Mouse (Mus musculus) E14TG2a.4 (cell line): ENCODE results near the gene Acad8.

Experiments
- CTCF ChIP-seq: conservative IDR thresholded peaks from 2 replicates; pipeline ENCODE4 v1.5.1; 2014; ENCODE audit warnings: low read length
- NANOG ChIP-seq: IDR thresholded peaks from 2 replicates; pipeline ENCODE4 v1.6.1; 2014; ENCODE audit warnings: borderline replicate concordance, low read length, mixed read lengths
- POU5F1 ChIP-seq: IDR thresholded peaks from 2 replicates; pipeline ENCODE4 v1.6.1; 2014; ENCODE audit warnings: low read length, borderline replicate concordance

DNA sequence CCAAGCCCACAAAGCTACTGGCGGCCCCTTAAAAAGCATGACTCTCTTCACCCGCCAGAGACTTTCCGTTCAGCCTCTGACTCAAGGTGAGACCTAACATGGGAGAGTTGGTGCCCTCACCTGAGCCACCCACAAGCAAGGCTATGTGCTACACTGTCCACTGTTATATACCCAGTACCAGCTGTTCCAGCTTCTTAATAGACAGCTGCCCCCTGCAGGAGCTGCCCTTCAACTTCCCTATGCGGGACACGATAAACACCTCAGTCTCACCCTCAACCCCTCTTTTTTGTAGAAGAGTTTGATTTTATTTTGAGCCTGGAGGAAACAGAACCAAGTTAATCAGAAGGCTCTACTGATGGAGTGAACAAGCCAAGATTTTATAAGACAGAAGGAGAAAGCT is 7.5 kb upstream of the Acad8 start:
- TF ChIP-seq CTCF (no peak), NANOG (no peak), POU5F1 (no peak)
